Comparison of ENCODE assay signal across 26 mouse cellular contexts in genomic region chr7:83594056-83594455, GRCm38 (mm10).
"Had no signal": no experiment of that assay in that cellular context is flagged by ENCODE, and none has a peak within 500 bp of the region (broad histone marks: within the 10 kb centered on the region; RNA-seq: fewer than 3 reads in every experiment).

No protein-coding gene starts in this region.

- H3K4me1 ChIP-seq: hindbrain, embryonic 10.5 days; hindbrain, embryonic 12.5 days; intestine, embryonic 15.5 days; limb, embryonic 10.5 days; liver, embryonic 13.5 days; liver, embryonic 15.5 days had no signal

- H3K36me3 ChIP-seq: heart, embryonic 10.5 days; heart, embryonic 12.5 days; hindbrain, embryonic 10.5 days; hindbrain, embryonic 12.5 days; intestine, embryonic 15.5 days; limb, embryonic 10.5 days; limb, embryonic 12.5 days; liver, embryonic 13.5 days; liver, embryonic 15.5 days had no signal

- H3K27ac ChIP-seq: gastrocnemius, adult 2 months; heart, adult 2 months; heart, embryonic 10.5 days; hindbrain, embryonic 10.5 days; hindbrain, embryonic 12.5 days; hindbrain, embryonic 14.5 days; intestine, embryonic 15.5 days; kidney, postnatal 0 days; layer of hippocampus, adult 2 months; left cerebral cortex, adult 2 months; limb, embryonic 10.5 days; limb, embryonic 12.5 days; liver, embryonic 13.5 days; liver, embryonic 15.5 days had no signal

- ATAC-seq: forebrain, embryonic 16.5 days; hindbrain, embryonic 16.5 days; inflammation-experienced regulatory T-cells, adult 6 months; intestine, embryonic 15.5 days; intestine, postnatal 0 days; liver, postnatal 0 days had no signal

- H3K9ac ChIP-seq: heart, embryonic 12.5 days; hindbrain, embryonic 12.5 days; hindbrain, embryonic 14.5 days; intestine, embryonic 15.5 days; limb, embryonic 12.5 days; liver, embryonic 13.5 days; liver, embryonic 15.5 days; liver, postnatal 0 days had no signal

- DNase-seq: gastrocnemius, adult 2 months; gastrocnemius, postnatal 10 days; gastrocnemius, postnatal 25 days; heart, adult 2 months; heart, postnatal 10 days; heart, postnatal 4 days; liver; liver, embryonic 13.5 days; liver, postnatal 0 days had no signal

- H3K4me2 ChIP-seq: heart, embryonic 12.5 days; hindbrain, embryonic 12.5 days; hindbrain, embryonic 14.5 days; intestine, embryonic 15.5 days; limb, embryonic 12.5 days; liver, embryonic 11.5 days; liver, embryonic 13.5 days; liver, embryonic 15.5 days had no signal

- H3K27me3 ChIP-seq: heart, embryonic 12.5 days; hindbrain, embryonic 12.5 days; intestine, embryonic 15.5 days; limb, embryonic 12.5 days; liver, embryonic 13.5 days; liver, embryonic 15.5 days had no signal

- H3K9me3 ChIP-seq: heart, embryonic 10.5 days; heart, embryonic 12.5 days; hindbrain, embryonic 10.5 days; hindbrain, embryonic 12.5 days; intestine, embryonic 15.5 days; limb, embryonic 10.5 days; limb, embryonic 12.5 days; liver, embryonic 13.5 days; liver, embryonic 15.5 days had no signal

- H3K4me3 ChIP-seq: gastrocnemius, adult 2 months; heart, adult 2 months; heart, embryonic 10.5 days; heart, embryonic 12.5 days; hindbrain, embryonic 10.5 days; hindbrain, embryonic 12.5 days; intestine, embryonic 15.5 days; layer of hippocampus, adult 2 months; left cerebral cortex, adult 2 months; limb, embryonic 10.5 days; limb, embryonic 12.5 days; liver, embryonic 13.5 days; liver, embryonic 15.5 days had no signal
